Mouse (Mus musculus) lung, postnatal 0 days (tissue): Measurements from ENCODE around the gene Padi2.

Experiments
- CTCF ChIP-seq: IDR thresholded peaks from 2 replicates; pipeline ENCODE4 v1.5.1; 2016; ENCODE audit warnings: antibody characterized with exemption, mild to moderate bottlenecking
- EP300 ChIP-seq: IDR thresholded peaks from 2 replicates; pipeline ENCODE4 v1.6.1; 2016; ENCODE audit warnings: antibody characterized with exemption, mild to moderate bottlenecking, control low read depth

- TF ChIP-seq CTCF (no peak), EP300 (no peak)
Measured at GRCm38 (mm10) chr4:140881026-140881670, 25.0 kb upstream of the Padi2 start.
